Mouse (Mus musculus): ENCODE measurements at regions not wholly inside any gene's neighbourhood (a gene's known extent, or its start where the extent isn't known, plus 50 kb on each side); places are given as distances from the start of the nearest gene placed in this dataset.

DNA sequence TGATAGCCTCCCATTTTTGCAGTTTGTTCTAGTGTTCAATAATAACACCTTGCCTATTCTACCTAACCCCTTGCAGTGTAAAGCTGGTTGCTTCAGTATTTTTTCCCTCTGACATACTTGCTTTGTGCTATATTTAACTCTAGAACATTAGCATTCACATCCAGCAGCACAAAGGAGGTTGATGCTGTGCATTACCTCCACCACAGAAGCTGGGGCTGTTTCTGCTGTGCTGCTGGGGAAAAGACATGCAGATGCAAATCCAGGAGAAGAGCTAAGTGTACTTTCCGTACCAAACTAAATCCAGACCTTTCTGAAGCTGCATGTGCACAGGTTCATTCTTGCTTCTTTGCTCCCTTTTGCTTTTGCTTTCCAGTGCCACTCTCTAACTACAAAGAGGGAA is 403.9 kb upstream of the Mef2c start:
- ATAC-seq (replicated peaks; ENCODE audit: insufficient number of reproducible peaks, low FRiP score, low TSS enrichment), result no peak
- WGBS (ENCODE audit: insufficient replicate concordance), result 70% methylated on average over 1 of the region's 1 CpGs

DNA sequence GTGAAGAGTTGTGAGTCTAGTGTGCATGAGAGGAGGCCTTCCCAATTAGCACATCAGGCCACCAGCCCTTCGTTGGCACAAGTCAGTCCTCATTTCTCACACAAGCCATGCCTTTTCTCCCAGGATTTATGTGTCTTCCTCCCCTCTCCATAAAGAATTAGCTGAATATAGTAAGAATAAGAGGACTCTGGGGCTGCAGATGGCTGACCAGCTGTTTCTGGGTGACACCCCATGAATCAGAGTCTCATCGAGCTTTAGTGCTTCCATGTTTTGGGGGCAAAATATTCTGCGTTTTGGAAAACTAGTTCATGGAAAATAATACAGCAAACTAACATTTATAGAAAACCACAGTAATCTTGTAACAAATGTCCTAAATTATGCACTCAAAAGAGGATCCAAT is 393.2 kb upstream of the Mef2c start:
- Histone ChIP-seq H3K4me1 (ENCODE audit: control insufficient read depth, insufficient read depth, low read length) (peaks cover 6% of the 10 kb centered on the region), H3K9ac (ENCODE audit: low read depth, low read length) (no peak overlapping the region), H3K27ac (ENCODE audit: low read depth, low read length) (no peak overlapping the region), H3K9me3 (replicated peaks; ENCODE audit: control insufficient read depth, low read length) (no peaks in the 10 kb centered on the region), H3K4me2 (no peak overlapping the region), H3K36me3 (ENCODE audit: control insufficient read depth, insufficient read depth, low read length) (no peaks in the 10 kb centered on the region), H3K27me3 (ENCODE audit: control insufficient read depth, insufficient read depth, low read length) (no peaks in the 10 kb centered on the region), H3K4me3 (ENCODE audit: low read depth, low read length) (no peak overlapping the region)
- WGBS (ENCODE audit: insufficient replicate concordance), result 88% methylated on average over 3 of the region's 3 CpGs
- no peak for ATAC-seq (replicated peaks; ENCODE audit: insufficient number of reproducible peaks, low FRiP score, low TSS enrichment)

More for the DNA sequence above, 403.9 kb upstream of the Mef2c start:
- Histone ChIP-seq H3K9me3 (replicated peaks; ENCODE audit: control insufficient read depth, low read length) (no peaks in the 10 kb centered on the region), H3K27ac (ENCODE audit: low read depth, low read length) (no peak overlapping the region), H3K9ac (ENCODE audit: low read depth, low read length) (no peak overlapping the region), H3K4me3 (ENCODE audit: low read depth, low read length) (no peak overlapping the region), H3K4me2 (no peak overlapping the region), H3K4me1 (ENCODE audit: control insufficient read depth, insufficient read depth, low read length) (no peaks in the 10 kb centered on the region), H3K36me3 (ENCODE audit: control insufficient read depth, insufficient read depth, low read length) (no peaks in the 10 kb centered on the region), H3K27me3 (ENCODE audit: control insufficient read depth, insufficient read depth, low read length) (no peaks in the 10 kb centered on the region)

- H3K9ac ChIP-seq (ENCODE audit: low read depth, low read length), result no peak overlapping the region
Measured at GRCm38 (mm10) chr13:83111503-83111902, 392.3 kb upstream of the Mef2c start.

GRCm38 (mm10) chr13:83112323-83112722 is 391.5 kb upstream of the Mef2c start:
- H3K9ac ChIP-seq (ENCODE audit: low read depth, low read length), result no peak overlapping the region
- peaks cover 6% of the 10 kb centered on the region for H3K4me1 ChIP-seq (ENCODE audit: control insufficient read depth, insufficient read depth, low read length)
- 49% methylated on average over 1 of the region's 1 CpGs for WGBS (ENCODE audit: insufficient replicate concordance)
- H3K36me3 ChIP-seq (ENCODE audit: control insufficient read depth, insufficient read depth, low read length), result no peaks in the 10 kb centered on the region
- no peaks in the 10 kb centered on the region for H3K9me3 ChIP-seq (replicated peaks; ENCODE audit: control insufficient read depth, low read length)
- H3K4me2 ChIP-seq, result no peak overlapping the region
- no peaks in the 10 kb centered on the region for H3K27me3 ChIP-seq (ENCODE audit: control insufficient read depth, insufficient read depth, low read length)
- no peak overlapping the region for H3K27ac ChIP-seq (ENCODE audit: low read depth, low read length)
- H3K4me3 ChIP-seq (ENCODE audit: low read depth, low read length), result no peak overlapping the region
- ATAC-seq (replicated peaks; ENCODE audit: insufficient number of reproducible peaks, low FRiP score, low TSS enrichment), result no peak

More at GRCm38 (mm10) chr13:83111503-83111902, 392.3 kb upstream of the Mef2c start:
- Histone ChIP-seq H3K4me1 (ENCODE audit: control insufficient read depth, insufficient read depth, low read length) (peaks cover 6% of the 10 kb centered on the region), H3K4me3 (ENCODE audit: low read depth, low read length) (no peak overlapping the region), H3K27ac (ENCODE audit: low read depth, low read length) (no peak overlapping the region), H3K4me2 (no peak overlapping the region), H3K36me3 (ENCODE audit: control insufficient read depth, insufficient read depth, low read length) (no peaks in the 10 kb centered on the region), H3K27me3 (ENCODE audit: control insufficient read depth, insufficient read depth, low read length) (no peaks in the 10 kb centered on the region), H3K9me3 (replicated peaks; ENCODE audit: control insufficient read depth, low read length) (no peaks in the 10 kb centered on the region)
- 29% methylated on average over 2 of the region's 2 CpGs for WGBS (ENCODE audit: insufficient replicate concordance)
- no peak for ATAC-seq (replicated peaks; ENCODE audit: insufficient number of reproducible peaks, low FRiP score, low TSS enrichment)

- Histone ChIP-seq H3K27ac (ENCODE audit: low read depth, low read length) (no peak overlapping the region), H3K4me2 (no peak overlapping the region), H3K4me1 (ENCODE audit: control insufficient read depth, insufficient read depth, low read length) (peaks cover 6% of the 10 kb centered on the region), H3K27me3 (ENCODE audit: control insufficient read depth, insufficient read depth, low read length) (no peaks in the 10 kb centered on the region), H3K9me3 (replicated peaks; ENCODE audit: control insufficient read depth, low read length) (no peaks in the 10 kb centered on the region), H3K4me3 (ENCODE audit: low read depth, low read length) (no peak overlapping the region), H3K9ac (ENCODE audit: low read depth, low read length) (no peak overlapping the region), H3K36me3 (ENCODE audit: control insufficient read depth, insufficient read depth, low read length) (no peaks in the 10 kb centered on the region)
- WGBS (ENCODE audit: insufficient replicate concordance), result 64% methylated on average over 5 of the region's 5 CpGs
- ATAC-seq (replicated peaks; ENCODE audit: insufficient number of reproducible peaks, low FRiP score, low TSS enrichment), result no peak
Measured at GRCm38 (mm10) chr13:83112741-83113140, 391.1 kb upstream of the Mef2c start.

GRCm38 (mm10) chr13:83113808-83114207 is 390.0 kb upstream of the Mef2c start:
- H3K27me3 ChIP-seq (ENCODE audit: control insufficient read depth, insufficient read depth, low read length), result no peaks in the 10 kb centered on the region
- H3K9ac ChIP-seq (ENCODE audit: low read depth, low read length), result no peak overlapping the region
- H3K9me3 ChIP-seq (replicated peaks; ENCODE audit: control insufficient read depth, low read length), result no peaks in the 10 kb centered on the region
- ATAC-seq (replicated peaks; ENCODE audit: insufficient number of reproducible peaks, low FRiP score, low TSS enrichment), result no peak
- H3K4me1 ChIP-seq (ENCODE audit: control insufficient read depth, insufficient read depth, low read length), result peaks cover 6% of the 10 kb centered on the region
- H3K4me3 ChIP-seq (ENCODE audit: low read depth, low read length), result no peak overlapping the region
- no peak overlapping the region for H3K4me2 ChIP-seq
- H3K27ac ChIP-seq (ENCODE audit: low read depth, low read length), result no peak overlapping the region
- no peaks in the 10 kb centered on the region for H3K36me3 ChIP-seq (ENCODE audit: control insufficient read depth, insufficient read depth, low read length)

GRCm38 (mm10) chr13:83114401-83114800 is 389.4 kb upstream of the Mef2c start:
- peaks cover 6% of the 10 kb centered on the region for H3K4me1 ChIP-seq (ENCODE audit: control insufficient read depth, insufficient read depth, low read length)
- H3K4me2 ChIP-seq, result no peak overlapping the region
- no peak overlapping the region for H3K4me3 ChIP-seq (ENCODE audit: low read depth, low read length)
- no peak overlapping the region for H3K27ac ChIP-seq (ENCODE audit: low read depth, low read length)
- H3K36me3 ChIP-seq (ENCODE audit: control insufficient read depth, insufficient read depth, low read length), result no peaks in the 10 kb centered on the region
- no peak for ATAC-seq (replicated peaks; ENCODE audit: insufficient number of reproducible peaks, low FRiP score, low TSS enrichment)
- no peaks in the 10 kb centered on the region for H3K27me3 ChIP-seq (ENCODE audit: control insufficient read depth, insufficient read depth, low read length)
- H3K9me3 ChIP-seq (replicated peaks; ENCODE audit: control insufficient read depth, low read length), result no peaks in the 10 kb centered on the region
- H3K9ac ChIP-seq (ENCODE audit: low read depth, low read length), result no peak overlapping the region
- 72% methylated on average over 2 of the region's 2 CpGs for WGBS (ENCODE audit: insufficient replicate concordance)

DNA sequence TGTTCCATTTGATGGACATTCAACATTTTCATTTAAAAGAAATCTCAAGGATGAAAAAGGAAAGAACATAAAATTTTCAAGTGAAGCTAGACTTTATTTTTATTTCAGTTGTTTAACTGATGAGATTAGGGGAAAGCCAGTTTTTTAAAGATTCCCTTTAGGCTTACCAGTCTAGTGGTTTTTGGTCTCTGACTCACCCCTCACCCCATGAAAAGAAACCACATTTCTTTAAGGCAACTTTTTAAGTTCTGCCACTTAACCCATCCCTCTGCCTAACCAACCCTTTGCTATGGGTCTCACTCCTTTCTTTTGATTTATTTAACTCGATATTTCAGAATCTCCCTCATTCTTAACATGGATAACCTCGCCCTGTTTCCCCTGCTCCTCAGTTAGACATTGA is 388.1 kb upstream of the Mef2c start:
- H3K27ac ChIP-seq (ENCODE audit: low read depth, low read length), result no peak overlapping the region
- whole genome bisulfite sequencing (ENCODE audit: insufficient replicate concordance), result 77% methylated on average over 2 of the region's 2 CpGs

DNA sequence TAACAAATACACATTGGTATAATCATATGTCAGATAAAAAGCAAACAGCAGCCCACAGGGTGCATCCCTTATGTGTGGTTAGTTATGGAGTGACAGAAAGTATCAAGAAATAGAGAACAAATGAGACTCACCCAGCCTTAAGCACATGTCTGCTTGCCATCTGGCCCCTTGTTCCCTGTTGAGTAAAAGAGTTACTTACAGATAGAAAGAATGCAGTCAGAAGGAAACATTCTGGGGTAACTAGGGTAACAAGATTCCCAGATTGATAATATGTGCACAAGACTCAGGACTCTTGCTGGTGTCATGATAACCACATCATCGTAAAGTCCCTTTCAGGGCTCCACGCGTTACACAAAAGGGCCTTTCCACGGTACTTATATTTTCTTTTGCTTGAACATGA is 383.5 kb upstream of the Mef2c start:
- no peak for ATAC-seq (replicated peaks; ENCODE audit: insufficient number of reproducible peaks, low FRiP score, low TSS enrichment)
- Histone ChIP-seq H3K4me3 (ENCODE audit: low read depth, low read length) (no peak overlapping the region), H3K9me3 (replicated peaks; ENCODE audit: control insufficient read depth, low read length) (no peaks in the 10 kb centered on the region), H3K4me1 (ENCODE audit: control insufficient read depth, insufficient read depth, low read length) (no peaks in the 10 kb centered on the region), H3K27ac (ENCODE audit: low read depth, low read length) (no peak overlapping the region), H3K4me2 (no peak overlapping the region), H3K27me3 (ENCODE audit: control insufficient read depth, insufficient read depth, low read length) (no peaks in the 10 kb centered on the region), H3K9ac (ENCODE audit: low read depth, low read length) (no peak overlapping the region), H3K36me3 (ENCODE audit: control insufficient read depth, insufficient read depth, low read length) (no peaks in the 10 kb centered on the region)
- 64% methylated on average over 4 of the region's 4 CpGs for WGBS (ENCODE audit: insufficient replicate concordance)

More for the DNA sequence above, 388.1 kb upstream of the Mef2c start:
- Histone ChIP-seq H3K4me2 (no peak overlapping the region), H3K4me3 (ENCODE audit: low read depth, low read length) (no peak overlapping the region), H3K9ac (ENCODE audit: low read depth, low read length) (no peak overlapping the region), H3K36me3 (ENCODE audit: control insufficient read depth, insufficient read depth, low read length) (no peaks in the 10 kb centered on the region), H3K9me3 (replicated peaks; ENCODE audit: control insufficient read depth, low read length) (no peaks in the 10 kb centered on the region), H3K27me3 (ENCODE audit: control insufficient read depth, insufficient read depth, low read length) (no peaks in the 10 kb centered on the region), H3K4me1 (ENCODE audit: control insufficient read depth, insufficient read depth, low read length) (peaks cover 6% of the 10 kb centered on the region)
- ATAC-seq (replicated peaks; ENCODE audit: insufficient number of reproducible peaks, low FRiP score, low TSS enrichment), result no peak

Data from heart, embryonic 11.5 days (tissue).